Mouse (Mus musculus) frontal cortex, postnatal 25 days (tissue): Measurements from ENCODE around the gene Mrpl38.
A peak's percentile ranks its signal among the peaks of the same experiment; 100 is the strongest.
"Not testable (repeated sequence)": the region's sequence is repeated elsewhere in the genome, so short reads cannot be mapped to it uniquely, and the experiment has no call there.

Source experiments
- DNase-seq, 2 experiments: peaks; one replicate each; pipeline ENCODE4 v3.0.0; 2022; ENCODE audit warnings: low spot score in 2 of 2

Mrpl38 gene

DNA sequence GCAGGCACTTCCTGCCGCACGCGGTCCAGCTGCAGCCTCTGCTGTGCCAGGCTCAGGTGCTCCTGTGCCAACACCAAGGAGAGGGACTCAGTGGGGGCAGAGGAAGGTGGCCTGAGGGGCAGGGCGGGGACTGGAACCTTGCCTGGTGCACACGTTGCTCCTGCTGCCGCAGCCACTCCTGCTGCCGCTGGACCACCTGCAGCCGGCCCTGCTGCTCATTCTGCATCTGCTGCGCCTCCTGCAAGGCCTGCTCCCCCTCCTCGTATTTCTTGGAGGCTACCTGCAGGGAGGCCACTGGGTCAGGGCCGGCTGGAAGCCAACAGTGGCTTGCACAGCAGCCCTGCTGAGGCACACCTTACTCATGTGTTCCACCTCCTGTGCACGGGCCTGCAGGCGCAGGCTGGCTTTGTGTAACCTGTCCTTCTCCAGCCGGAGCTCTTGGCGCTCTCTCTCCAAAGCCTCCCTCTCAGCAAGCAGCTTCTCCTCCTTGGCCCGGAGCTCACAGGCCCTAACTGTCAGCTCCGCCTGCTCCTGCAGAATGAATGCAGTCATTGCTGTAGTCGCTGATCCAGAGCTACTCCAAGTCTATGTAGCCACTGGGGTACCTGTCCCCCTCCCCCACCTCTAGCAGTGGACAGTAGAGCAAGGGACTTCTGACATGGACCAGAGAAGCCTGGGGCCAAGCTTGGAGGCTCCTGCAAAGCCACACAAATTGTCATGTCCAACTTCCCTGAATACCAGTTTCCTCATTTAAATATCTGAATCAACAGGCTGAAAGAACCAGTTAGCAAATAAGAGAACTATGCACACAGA lies 7.0 kb upstream of the Mrpl38 start:
- no peak for DNase-seq

DNA sequence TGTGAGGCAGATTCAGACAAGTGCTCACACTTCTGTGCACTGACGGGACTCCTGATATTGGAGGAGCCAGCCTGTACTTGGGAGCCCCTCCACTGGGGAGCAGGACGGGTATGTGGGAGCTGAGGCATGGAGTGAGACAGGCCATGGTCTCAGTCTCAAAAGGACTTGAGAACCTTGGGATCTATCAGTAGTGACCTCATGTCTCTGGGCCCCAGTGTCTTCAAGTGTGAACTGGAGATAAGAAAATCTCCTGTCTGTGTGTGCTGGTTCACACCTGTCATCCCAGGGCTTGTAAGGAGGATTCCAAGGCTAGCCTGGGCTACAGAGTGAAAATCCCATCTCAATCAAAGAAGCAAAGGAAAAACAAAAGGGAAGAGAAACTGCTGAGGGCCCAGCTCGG lies 4.8 kb upstream of the Mrpl38 start:
- no peak for DNase-seq

- no peak for DNase-seq
These were observed 3.7 kb upstream of the Mrpl38 start for GRCm38 (mm10) chr11:116142211-116142991.

DNA sequence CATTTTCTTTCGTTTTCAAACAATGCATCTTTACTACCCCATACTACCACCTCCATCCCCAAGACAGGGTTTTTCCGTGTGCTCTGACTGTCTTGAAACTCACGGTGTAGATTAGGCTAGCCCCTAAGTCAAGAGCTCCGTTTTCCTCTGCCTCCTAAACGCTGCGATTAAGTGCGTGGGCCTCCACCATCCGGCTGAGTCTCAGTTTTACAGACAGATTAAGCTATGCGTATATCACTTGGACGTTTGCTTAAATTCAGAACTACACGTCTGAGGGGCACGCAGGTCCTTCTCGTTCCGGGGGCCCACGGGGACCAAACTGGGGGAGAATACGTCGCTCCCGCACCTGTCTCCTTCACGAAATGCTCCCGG lies 586 bp downstream of the Mrpl38 start:
- no peak for DNase-seq

- DNase-seq: no peak
These were observed 4.5 kb downstream of the Mrpl38 start for GRCm38 (mm10) chr11:116134171-116134570.

GRCm38 (mm10) chr11:116133497-116133896 lies 5.2 kb downstream of the Mrpl38 start:
- no peak for DNase-seq

- DNase-seq: no peak
These were observed 6.0 kb downstream of the Mrpl38 start for GRCm38 (mm10) chr11:116132366-116133333.

- no peak for DNase-seq
These were observed 7.1 kb downstream of the Mrpl38 start for GRCm38 (mm10) chr11:116131349-116132170.

GRCm38 (mm10) chr11:116130488-116131205 lies 8.0 kb downstream of the Mrpl38 start, which contains the start of gene Trim65:
Trim65 (minus strand) TSS chr11:116131128.
- DNase-seq: peak; percentile 69 to 76

GRCm38 (mm10) chr11:116129993-116130487 lies 8.6 kb downstream of the Mrpl38 start:
- DNase-seq: no peak

DNA sequence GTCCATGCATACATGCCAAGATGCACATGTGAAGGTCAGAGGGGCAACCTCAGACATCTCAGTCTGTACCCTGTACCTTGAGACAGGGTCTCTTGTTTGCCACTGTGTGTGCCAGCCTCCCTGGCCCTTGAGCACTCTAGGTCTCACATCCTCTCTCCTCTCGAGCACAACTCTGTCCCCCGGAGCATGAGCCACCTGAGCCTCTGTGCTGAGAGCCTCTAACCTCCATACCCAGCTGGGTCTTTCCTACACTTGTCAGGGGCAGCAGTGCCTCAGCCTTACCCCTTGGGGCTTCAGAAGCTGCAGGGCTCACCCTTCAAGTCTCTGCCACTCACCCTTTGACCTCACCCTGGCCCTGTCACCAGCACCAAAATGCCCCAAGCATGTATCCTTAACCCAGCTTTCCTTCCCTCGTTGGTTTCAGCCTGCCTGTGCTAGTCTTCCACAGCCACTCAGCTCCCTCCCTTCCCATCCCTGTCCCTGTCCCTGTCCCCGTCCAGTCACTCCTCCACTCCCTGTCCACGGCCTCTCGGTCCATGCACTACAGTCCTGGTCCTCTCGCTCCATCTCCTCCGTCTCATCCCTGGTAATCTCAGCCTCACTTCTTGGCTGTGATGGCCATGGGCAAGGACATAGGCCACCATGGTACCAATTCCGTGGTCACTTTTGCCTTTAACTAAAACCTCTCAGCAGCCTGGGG lies 9.4 kb downstream of the Mrpl38 start:
- no peak for DNase-seq

DNA sequence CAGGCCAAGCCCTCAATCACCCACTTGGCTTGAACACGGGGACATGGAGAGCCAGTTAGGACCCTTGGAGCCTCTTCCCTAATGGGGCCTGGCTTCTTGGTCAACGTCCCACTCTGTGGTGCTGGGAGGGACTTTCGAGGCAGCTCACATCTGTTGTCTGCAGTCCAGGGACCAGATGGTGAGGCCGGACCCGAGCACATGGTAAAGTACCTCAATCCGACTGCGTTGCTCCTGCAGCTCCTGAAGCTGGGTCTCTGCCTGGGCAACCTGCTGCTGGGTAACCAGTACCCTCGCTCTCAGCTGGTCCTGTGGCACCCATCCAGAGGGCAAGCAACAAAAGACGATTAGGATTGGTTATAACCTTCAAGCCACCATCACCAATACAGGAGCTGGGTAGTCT lies 10.7 kb downstream of the Mrpl38 start:
- no peak for DNase-seq

DNA sequence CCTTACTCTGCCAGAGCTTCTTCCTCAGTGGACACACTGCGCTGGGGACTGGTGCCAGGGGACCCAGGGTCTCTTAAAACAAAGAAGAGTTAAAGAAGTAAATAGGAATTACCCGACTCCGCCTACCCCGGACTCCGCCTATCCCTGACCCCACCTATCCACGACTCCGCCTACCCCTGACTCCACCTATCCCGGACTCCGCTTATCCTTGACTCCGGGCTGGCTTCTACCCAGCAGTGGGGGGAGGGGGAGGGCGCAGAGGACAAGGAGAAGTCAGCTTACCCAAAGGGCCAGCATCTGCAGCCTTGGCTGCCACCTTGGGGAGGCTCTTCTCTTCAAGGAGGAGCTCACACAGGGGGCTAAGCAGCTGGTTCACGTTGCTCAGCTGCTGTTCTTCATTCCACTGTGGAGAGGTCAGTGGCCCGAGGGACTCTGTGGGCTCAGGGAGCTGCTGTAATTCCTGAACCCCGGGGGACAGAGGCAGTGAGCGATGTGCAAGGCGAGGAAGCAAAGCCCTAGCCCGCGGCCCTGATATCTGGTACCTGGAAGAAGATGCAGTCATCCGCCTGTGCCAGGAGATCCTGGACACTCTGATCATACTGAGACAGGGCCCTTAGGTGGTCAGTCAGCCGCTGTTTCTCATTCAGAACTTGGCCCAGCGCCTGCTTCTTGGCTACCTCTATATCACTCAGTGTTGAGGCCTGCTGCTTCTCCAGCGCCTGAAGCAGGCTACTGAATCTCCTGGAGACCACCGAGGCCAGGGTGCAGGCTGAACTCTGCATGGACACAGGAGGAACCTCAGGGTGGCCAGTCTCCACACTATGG lies 11.3 kb downstream of the Mrpl38 start, which contains the start of gene Trim47:
Gene Trim47, minus strand, starts transcription at position 55 of the 825 bp plus-strand sequence.
- DNase-seq: no peak

- DNase-seq: no peak
These were observed 12.4 kb downstream of the Mrpl38 start for GRCm38 (mm10) chr11:116126261-116126660.

DNA sequence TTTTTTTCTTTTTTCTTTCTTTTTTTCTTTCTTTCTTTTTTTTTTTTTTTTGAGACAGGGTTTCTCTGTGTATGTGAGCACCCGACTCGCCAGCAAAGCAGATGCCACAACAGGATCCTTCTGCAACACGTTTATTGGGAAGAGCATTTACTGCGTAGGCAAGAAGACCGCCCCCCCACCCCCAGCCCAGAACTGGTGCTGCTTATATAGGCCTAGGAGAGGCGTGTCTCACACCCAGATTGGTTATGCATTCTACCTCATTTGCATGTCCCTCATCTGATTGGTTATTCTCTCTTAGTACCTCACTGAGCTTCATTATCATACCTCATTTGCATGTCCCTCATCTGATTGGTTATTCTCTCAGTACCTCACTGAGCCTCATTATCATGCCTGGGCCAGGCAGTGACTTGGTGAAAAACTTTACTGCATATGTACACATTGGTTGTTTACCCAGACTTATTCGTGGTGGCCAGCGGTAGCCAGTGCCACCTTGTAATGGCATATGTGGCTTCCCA lies 16.9 kb downstream of the Mrpl38 start:
- not testable (repeated sequence) for DNase-seq

DNA sequence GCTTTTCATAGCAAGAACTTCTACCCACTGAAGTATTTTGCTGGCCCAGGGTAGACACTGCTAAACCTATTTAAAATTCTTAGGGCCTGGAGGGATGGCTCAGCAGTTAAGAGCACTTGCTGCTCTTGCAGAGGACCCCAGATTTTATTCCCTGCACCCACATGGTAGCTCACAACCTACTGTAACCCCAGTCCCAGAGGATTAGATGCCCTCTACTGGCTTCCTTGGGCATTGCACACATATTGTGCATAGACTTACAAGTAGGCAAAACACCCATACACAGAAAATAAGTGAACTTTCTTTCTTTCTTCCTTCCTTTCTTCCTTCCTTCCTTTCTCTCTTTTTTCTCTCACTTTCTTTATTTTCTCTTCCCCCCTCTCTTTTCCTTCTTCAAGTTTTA lies 20.8 kb downstream of the Mrpl38 start:
- no peak for DNase-seq

- no peak for DNase-seq
These were observed 21.4 kb downstream of the Mrpl38 start for GRCm38 (mm10) chr11:116117241-116117640.

- DNase-seq: no peak
These were observed 27.0 kb downstream of the Mrpl38 start for GRCm38 (mm10) chr11:116111611-116112203.
